Mouse (Mus musculus) ovary, adult 18-20 months (tissue): ENCODE data around the gene Fam178b.

Experiments
- DNase-seq: peaks from one replicate; pipeline ENCODE4 v3.0.0; 2022; ENCODE audit warnings: low spot score, mixed read lengths

Fam178b gene

GRCm38 (mm10) chr1:36588476-36589450 lies 94.2 kb downstream of the Fam178b start:
- DNase-seq = no peak

DNA sequence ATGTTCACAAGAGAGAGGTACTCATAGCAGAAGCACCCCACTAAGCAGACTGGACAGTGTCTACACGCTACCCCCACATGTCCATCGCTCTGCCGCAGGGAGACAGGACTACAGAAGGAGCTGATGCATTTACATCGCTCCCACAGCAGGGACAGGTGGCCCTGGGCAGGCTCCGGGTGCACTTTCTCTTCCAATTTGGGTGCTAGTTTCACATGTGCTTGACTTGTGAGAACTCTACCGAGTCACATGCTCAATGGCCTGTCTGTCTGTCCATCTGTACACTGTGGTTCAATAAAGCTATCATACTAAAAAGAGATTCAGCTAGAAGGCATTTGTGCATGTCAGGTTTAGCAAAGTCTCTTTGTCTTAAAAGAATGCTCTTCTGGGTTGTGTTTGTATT lies 95.1 kb downstream of the Fam178b start:
- no peak for DNase-seq

GRCm38 (mm10) chr1:36586288-36586687 lies 96.7 kb downstream of the Fam178b start:
- DNase-seq = no peak

DNA sequence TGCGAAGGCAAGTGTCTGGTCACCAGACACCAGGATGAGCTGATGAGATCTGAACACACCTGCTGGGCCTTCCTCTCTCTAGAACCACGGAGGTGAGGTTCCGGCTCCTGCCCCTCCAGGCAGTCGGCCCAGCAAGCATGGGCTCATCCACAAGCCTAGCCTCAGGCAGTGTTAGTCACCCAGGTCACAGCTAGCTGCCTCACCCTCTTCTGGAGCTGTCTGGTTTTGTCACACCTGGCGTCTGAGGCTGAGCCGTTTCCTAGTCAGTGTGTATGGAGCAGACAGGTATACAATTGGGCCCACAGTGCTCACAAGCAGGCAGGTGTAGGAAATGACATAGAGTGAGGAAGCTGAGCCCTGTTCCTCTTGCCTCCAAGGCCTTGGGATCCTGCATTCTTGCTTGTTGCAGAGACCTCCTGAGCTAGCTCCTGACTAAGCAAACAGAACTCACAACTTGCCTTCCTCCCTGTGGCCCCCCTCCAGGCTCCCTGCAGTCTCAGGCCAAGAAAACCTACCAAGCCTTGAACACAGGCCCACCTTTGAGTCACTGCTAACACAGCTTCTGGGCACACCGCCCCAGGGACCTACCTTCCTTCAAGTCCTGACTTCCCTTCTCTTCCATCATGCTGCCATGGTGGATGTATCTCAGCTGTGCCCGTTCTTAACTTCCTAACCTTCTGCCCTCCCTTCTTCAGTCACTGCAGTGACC lies 99.4 kb downstream of the Fam178b start:
- no peak for DNase-seq

DNA sequence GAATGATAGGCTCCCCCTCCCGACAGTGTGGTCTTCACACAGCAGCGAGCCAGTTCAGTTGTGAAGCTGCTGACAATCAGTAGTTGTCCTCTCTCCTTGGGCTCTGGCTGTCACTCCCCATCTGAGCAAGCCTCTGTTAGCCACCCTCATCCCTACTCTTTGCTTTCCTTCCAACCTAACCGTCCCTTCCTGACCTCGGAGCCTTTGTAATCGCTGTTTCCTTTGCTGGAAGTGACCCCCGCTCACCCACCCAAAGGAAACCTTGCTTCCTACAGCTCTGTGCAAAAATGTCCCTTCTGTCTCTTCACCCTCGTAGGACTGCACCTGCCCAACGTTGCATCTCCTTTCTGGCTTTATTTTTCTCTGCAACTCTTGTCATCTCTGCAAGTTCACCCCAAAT lies 100.8 kb downstream of the Fam178b start:
- DNase-seq = no peak

DNA sequence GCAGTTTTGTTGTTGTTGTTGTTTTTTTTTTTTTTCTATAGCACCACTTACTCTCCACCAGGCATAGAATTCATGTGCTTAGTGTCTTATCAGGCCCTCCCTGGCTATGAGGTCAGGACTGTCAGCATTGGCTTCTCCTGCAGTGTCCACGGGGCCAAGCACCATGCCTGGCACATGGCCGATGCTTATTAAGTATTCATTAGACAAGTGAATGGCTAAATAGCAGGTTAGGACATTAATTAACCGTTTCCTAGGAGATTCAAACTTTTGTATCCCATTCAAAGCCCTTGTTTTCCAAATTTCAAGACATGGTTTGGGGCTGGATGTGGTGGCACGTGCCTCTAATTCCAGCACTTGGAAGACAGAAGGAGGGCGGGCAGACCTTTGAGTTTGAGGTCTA lies 101.7 kb downstream of the Fam178b start:
- no peak for DNase-seq

- DNase-seq = peak; percentile 83
Observed at GRCm38 (mm10) chr1:36580384-36581207, 102.4 kb downstream of the Fam178b start.

DNA sequence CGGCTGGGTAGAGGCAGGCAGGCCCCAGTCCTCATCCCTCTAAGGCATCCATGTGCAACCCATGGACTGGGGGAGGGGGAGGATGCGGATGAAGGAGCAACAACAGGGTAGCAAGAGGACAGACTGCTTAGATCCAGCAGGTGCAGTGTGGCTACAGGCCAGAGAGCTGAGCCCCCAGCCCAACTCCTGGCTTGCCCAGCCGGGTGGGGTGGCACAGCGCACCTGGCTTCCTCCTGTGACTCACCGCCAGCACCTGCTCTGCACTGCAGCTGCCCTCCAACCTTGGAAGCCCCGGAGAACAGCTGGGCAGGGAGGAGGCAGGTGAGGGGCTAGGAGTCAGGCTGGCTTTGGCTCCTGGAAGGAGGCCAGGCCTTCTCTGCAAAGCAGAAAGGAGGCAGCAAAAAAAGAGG lies 103.0 kb downstream of the Fam178b start:
- DNase-seq = no peak

DNA sequence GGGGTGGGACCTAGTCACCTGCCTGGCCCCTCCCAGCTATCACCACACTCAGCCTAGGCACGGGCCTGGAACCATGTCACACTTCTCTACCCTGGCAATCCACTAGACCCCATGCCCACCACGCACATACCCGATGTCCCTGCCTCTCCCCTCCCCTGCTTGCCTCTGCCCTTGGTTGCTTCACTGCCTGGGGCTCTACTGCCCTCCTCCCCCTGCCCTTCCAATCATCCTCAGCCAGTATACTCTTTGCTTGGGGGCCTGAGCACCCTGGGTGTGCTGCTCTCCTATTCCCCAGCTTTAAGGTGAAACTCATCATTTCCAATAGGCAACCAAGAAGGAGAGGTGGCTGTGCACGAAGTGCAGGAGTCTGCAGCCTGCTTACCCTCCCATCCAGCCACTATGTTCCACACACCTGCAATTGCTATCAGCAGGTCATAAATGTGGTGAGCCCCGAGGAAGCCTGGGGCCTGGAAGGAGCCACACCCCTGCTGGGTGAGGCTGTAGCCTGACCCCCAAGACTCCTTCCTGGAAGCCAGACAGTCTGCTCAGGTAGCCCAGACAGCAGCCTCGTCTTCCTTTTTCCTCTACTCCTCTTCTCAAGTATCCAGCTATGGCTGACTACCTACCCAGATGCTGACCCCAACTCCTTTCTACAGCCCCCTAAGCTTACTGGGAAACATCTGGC lies 105.8 kb downstream of the Fam178b start:
- DNase-seq = no peak

GRCm38 (mm10) chr1:36575347-36575746 lies 107.6 kb downstream of the Fam178b start:
- no peak for DNase-seq

GRCm38 (mm10) chr1:36574196-36574955 lies 108.6 kb downstream of the Fam178b start:
- no peak for DNase-seq

- no peak for DNase-seq
Observed at GRCm38 (mm10) chr1:36573524-36573923, 109.5 kb downstream of the Fam178b start.

DNA sequence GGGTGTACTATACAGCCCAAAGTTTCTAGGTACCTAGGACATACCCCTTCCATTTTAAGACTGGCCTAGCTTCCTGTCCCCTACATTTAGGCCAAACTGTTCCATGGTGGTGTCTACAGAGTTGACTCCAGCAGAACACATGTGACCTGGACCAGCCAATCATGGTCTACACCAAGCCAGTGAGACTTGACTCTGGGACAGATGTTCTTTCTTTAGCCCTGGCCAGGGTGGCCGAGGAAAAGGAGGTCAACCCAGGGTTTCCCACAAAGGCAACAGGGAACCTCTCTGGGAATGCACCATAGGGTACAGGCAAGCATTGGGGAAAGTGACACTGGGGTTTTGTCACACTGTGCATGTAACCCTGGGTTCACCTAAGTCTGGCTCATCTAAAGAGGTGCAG lies 110.3 kb downstream of the Fam178b start:
- no peak for DNase-seq

DNA sequence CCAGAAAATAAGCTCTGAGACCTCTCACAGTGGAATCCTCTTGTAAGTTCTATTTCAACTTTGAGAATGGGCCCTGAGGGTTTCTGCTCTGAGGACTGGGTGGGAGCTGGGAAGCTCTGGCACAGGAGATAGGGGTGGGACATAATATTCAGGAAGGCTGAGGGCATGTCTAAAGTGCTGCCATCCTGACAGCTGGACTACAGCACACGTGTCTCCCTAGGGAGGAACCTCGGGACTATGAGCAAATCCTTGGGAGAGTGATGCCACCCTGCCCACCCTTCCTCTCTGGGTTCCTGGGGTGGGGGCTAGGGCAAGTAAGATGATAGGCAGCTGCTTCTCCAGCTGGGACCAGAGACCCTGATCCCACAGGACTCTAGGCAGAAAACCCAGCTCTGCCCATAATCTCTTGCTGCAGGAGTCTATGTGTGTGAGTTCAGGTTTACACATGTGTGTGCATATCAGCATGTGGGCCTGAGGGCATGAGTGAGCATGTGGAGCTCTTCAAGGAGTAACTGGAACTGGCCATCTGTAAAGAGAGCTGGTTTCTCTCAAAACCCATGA lies 110.8 kb downstream of the Fam178b start:
- no peak for DNase-seq

DNA sequence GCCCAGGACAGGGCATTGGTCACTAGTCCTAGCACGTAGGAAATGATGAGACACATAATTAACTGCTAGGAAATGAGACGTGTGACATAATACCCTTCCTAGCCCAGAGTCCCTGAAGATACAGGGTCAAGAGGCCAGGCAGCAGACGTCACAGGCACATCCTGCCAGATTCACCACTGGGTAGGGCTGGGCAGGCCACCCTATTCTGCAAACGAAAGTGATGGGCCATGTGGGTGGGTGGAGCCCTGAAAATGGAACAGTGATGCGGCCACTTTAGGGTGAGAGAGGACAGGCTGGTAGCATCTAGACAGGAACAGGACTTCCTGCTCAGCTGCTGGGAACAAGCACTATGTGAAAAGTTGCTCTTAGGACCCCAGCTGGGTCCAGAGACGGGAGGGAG lies 111.4 kb downstream of the Fam178b start:
- no peak for DNase-seq

- no peak for DNase-seq
Observed at GRCm38 (mm10) chr1:36570320-36570719, 112.7 kb downstream of the Fam178b start.

DNA sequence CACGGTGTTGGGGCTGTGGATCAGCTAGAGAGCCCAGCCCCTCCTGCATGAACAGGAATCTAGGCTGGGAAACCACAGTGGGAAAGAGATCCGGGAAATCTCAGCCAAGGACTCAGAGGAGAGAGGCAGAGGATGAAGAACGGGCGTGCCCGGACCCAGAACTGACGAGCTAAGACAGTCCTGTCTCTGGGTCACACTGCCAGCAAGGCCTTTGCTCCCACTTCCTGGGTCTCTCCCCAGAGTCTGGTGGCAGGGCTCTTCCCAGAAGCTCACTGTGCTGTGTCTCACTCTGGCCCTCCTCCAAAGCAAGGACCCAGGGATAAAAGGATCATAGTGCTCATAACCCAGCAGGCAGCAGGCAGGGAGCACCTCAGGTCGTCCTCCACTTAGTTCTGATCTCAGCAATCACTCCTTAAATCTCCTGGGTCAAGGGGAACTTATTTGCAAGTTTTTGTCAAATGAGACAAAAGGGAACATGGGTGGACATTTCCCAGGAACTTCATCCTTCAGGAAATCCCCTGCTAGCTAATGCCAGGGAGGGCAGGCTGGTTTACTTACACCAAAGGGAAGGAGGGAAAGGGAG lies 113.2 kb downstream of the Fam178b start:
- DNase-seq = no peak

GRCm38 (mm10) chr1:36568776-36569175 lies 114.2 kb downstream of the Fam178b start:
- DNase-seq = no peak

GRCm38 (mm10) chr1:36567818-36568603 lies 115.0 kb downstream of the Fam178b start:
- DNase-seq = peak; percentile 45
